Mouse (Mus musculus): Measurements from ENCODE around the gene Fam131c. TPM values are rescaled to one million over a fixed set of nuclear protein-coding genes. Genes with fewer than 3 reads are reported as not detected.
A peak's percentile ranks its signal among the peaks of the same experiment; 100 is the strongest.

Gene Fam131c
- polyA plus RNA-seq, 1 experiment from 2014 or later, result 42.0 TPM

GRCm38 (mm10) chr4:141394751-141395150 is 26.7 kb downstream of the Fam131c start:
- Histone ChIP-seq H3K36me3 (replicated peaks) (no peaks in the 10 kb centered on the region), H3K4me2 (no peak overlapping the region), H3K27ac (no peak overlapping the region), H3K9ac (no peak overlapping the region), H3K9me3 (no peaks in the 10 kb centered on the region), H3K27me3 (replicated peaks) (no peaks in the 10 kb centered on the region), H3K4me3 (no peak overlapping the region), H3K4me1 (no peaks in the 10 kb centered on the region)
- 23% methylated on average over 16 of the region's 16 CpGs for WGBS
- no peak for ATAC-seq (replicated peaks)

- H3K27ac ChIP-seq, result no peak overlapping the region
- no peaks in the 10 kb centered on the region for H3K27me3 ChIP-seq (replicated peaks)
- no peaks in the 10 kb centered on the region for H3K36me3 ChIP-seq (replicated peaks)
- 75% methylated on average over 12 of the region's 12 CpGs for WGBS
- no peak for ATAC-seq (replicated peaks)
- H3K4me1 ChIP-seq, result no peaks in the 10 kb centered on the region
- H3K9ac ChIP-seq, result no peak overlapping the region
- H3K4me2 ChIP-seq, result no peak overlapping the region
- no peaks in the 10 kb centered on the region for H3K9me3 ChIP-seq
- no peak overlapping the region for H3K4me3 ChIP-seq
Measured at GRCm38 (mm10) chr4:141397861-141398260, 29.8 kb downstream of the Fam131c start.

DNA sequence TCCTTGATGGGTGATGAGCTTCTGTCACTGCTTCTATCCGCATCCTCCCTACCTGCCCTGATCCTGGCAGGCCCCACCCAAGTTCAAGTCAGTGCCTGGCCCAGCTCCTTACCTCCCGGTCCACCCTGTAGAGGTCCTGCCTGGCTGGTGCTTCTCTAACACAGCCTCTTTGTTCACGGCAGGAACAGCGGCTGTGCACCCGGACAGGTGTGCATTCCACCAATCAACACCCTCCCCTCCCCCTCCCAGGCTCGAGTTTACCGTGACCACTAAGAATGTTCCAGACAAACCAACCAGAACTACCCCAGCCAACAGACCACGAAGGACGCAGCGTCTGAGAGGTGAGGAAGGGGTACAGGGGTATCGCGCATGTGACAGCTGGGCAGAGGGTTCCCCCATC is 30.5 kb downstream of the Fam131c start, which contains the start of gene Clcnka:
Gene Clcnka, minus strand, starts transcription at position 180 of the 400 bp plus-strand sequence.
- ATAC-seq (replicated peaks), result no peak
- no peaks in the 10 kb centered on the region for H3K36me3 ChIP-seq (replicated peaks)
- no peak within 1 kb of the TSS for H3K27ac ChIP-seq
- H3K9ac ChIP-seq, result no peak within 1 kb of the TSS
- H3K27me3 ChIP-seq (replicated peaks), result no peaks in the 10 kb centered on the region
- no peaks in the 10 kb centered on the region for H3K4me1 ChIP-seq
- WGBS, result 68% methylated on average over 12 of the region's 12 CpGs
- H3K4me3 ChIP-seq, result no peak within 1 kb of the TSS
- no peak within 1 kb of the TSS for H3K4me2 ChIP-seq
- H3K9me3 ChIP-seq, result no peaks in the 10 kb centered on the region

DNA sequence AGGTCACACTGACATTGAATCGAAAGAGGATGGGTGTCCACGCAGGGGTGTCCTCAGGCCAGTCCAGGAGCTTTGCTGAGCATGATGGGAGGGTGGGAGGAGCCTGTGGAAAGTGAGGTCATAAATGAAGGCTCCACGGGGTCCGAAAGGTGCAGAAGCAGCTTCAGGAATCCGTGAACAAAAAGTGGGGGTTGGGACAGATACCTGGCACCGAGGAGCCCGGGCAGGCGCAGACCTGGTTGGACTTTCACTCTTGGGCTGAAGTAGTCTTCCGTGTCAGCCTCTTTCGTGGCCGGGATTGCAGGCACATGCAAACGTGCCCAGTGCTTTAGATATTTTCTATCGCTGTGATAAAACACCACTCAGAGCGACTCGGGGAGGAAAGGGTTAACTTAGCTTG is 32.2 kb downstream of the Fam131c start:
- Histone ChIP-seq H3K9me3 (no peaks in the 10 kb centered on the region), H3K27ac (no peak overlapping the region), H3K4me3 (no peak overlapping the region), H3K36me3 (replicated peaks) (no peaks in the 10 kb centered on the region), H3K4me1 (0 out of 2 replicates have a peak, but pooled peaks cover 2% of the 10 kb centered on the region), H3K27me3 (replicated peaks) (no peaks in the 10 kb centered on the region), H3K4me2 (no peak overlapping the region), H3K9ac (no peak overlapping the region)
- ATAC-seq (replicated peaks), result no peak
- 85% methylated on average over 15 of the region's 15 CpGs for WGBS

GRCm38 (mm10) chr4:141404518-141405313 is 36.7 kb downstream of the Fam131c start:
- 14% methylated on average over 15 of the region's 15 CpGs for WGBS

GRCm38 (mm10) chr4:141405314-141405622 is 37.2 kb downstream of the Fam131c start:
- no peaks in the 10 kb centered on the region for H3K9me3 ChIP-seq
- 0 out of 2 replicates have a peak, but pooled peaks cover 2% of the 10 kb centered on the region for H3K4me1 ChIP-seq
- no peak overlapping the region for H3K9ac ChIP-seq
- WGBS, result 79% methylated on average over 3 of the region's 3 CpGs
- H3K4me3 ChIP-seq, result no peak overlapping the region
- H3K4me2 ChIP-seq, result no peak overlapping the region
- no peak overlapping the region for H3K27ac ChIP-seq
- H3K36me3 ChIP-seq (replicated peaks), result no peaks in the 10 kb centered on the region
- ATAC-seq (replicated peaks), result peak; percentile 10; the same call in 1 of the 2 replicates
- H3K27me3 ChIP-seq (replicated peaks), result no peaks in the 10 kb centered on the region

More at GRCm38 (mm10) chr4:141404518-141405313, 36.7 kb downstream of the Fam131c start:
- H3K4me3 ChIP-seq, result no peak overlapping the region
- no peak overlapping the region for H3K27ac ChIP-seq
- ATAC-seq (replicated peaks), result peak; percentile 87
- peak overlapping the region; percentile 21; the same call in 1 of the 2 replicates for H3K9ac ChIP-seq
- no peaks in the 10 kb centered on the region for H3K36me3 ChIP-seq (replicated peaks)
- 0 out of 2 replicates have a peak, but pooled peaks cover 2% of the 10 kb centered on the region for H3K4me1 ChIP-seq
- H3K4me2 ChIP-seq, result peak overlapping the region; percentile 37
- no peaks in the 10 kb centered on the region for H3K9me3 ChIP-seq
- H3K27me3 ChIP-seq (replicated peaks), result no peaks in the 10 kb centered on the region

- 0 out of 2 replicates have a peak, but pooled peaks cover 2% of the 10 kb centered on the region for H3K4me1 ChIP-seq
Measured at GRCm38 (mm10) chr4:141406516-141407299, 38.7 kb downstream of the Fam131c start.

DNA sequence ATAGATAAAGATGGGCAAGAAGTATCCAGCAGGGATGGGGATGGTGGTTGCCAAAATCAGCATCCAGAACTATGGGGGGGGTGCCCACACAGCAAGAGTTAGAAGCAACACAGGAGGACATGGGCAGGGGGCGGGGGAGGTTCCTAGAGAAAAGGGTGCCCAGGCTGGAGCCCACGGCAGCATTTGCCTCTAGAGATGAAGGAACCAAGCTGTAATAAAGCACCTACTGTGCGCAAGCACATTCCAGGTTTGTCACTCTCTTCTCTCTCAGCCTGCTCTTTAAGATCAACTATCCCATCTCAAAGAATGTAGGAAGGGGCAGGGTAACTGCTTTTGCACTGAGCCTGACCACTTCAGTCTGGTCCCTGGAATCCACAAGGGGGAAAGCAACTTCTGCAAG is 40.6 kb downstream of the Fam131c start:
- no peak overlapping the region for H3K4me3 ChIP-seq
- ATAC-seq (replicated peaks), result no peak
- H3K9me3 ChIP-seq, result no peaks in the 10 kb centered on the region
- H3K27ac ChIP-seq, result no peak overlapping the region
- no peak overlapping the region for H3K9ac ChIP-seq
- 0 out of 2 replicates have a peak, but pooled peaks cover 2% of the 10 kb centered on the region for H3K4me1 ChIP-seq
- H3K4me2 ChIP-seq, result no peak overlapping the region
- WGBS, result 90% methylated on average over 3 of the region's 3 CpGs
- H3K27me3 ChIP-seq (replicated peaks), result no peaks in the 10 kb centered on the region
- no peaks in the 10 kb centered on the region for H3K36me3 ChIP-seq (replicated peaks)

More at GRCm38 (mm10) chr4:141406516-141407299, 38.7 kb downstream of the Fam131c start:
- Histone ChIP-seq H3K4me3 (no peak overlapping the region), H3K36me3 (replicated peaks) (no peaks in the 10 kb centered on the region), H3K9me3 (no peaks in the 10 kb centered on the region), H3K27ac (no peak overlapping the region), H3K27me3 (replicated peaks) (no peaks in the 10 kb centered on the region), H3K4me2 (no peak overlapping the region), H3K9ac (no peak overlapping the region)
- no peak for ATAC-seq (replicated peaks)
- WGBS, result 44% methylated on average over 14 of the region's 14 CpGs

- H3K27ac ChIP-seq, result no peak overlapping the region
- no peak for ATAC-seq (replicated peaks)
- no peak overlapping the region for H3K4me3 ChIP-seq
- no peaks in the 10 kb centered on the region for H3K9me3 ChIP-seq
- no peaks in the 10 kb centered on the region for H3K4me1 ChIP-seq
- H3K27me3 ChIP-seq (replicated peaks), result no peaks in the 10 kb centered on the region
- 19% methylated on average over 22 of the region's 22 CpGs for WGBS
- H3K4me2 ChIP-seq, result no peak overlapping the region
- H3K9ac ChIP-seq, result no peak overlapping the region
- no peaks in the 10 kb centered on the region for H3K36me3 ChIP-seq (replicated peaks)
Measured at GRCm38 (mm10) chr4:141411430-141411992, 43.5 kb downstream of the Fam131c start.

- WGBS, result 76% methylated on average over 7 of the region's 7 CpGs
- Histone ChIP-seq H3K27me3 (replicated peaks) (no peaks in the 10 kb centered on the region), H3K4me2 (no peak within 1 kb of the TSS), H3K27ac (no peak within 1 kb of the TSS), H3K4me1 (no peaks in the 10 kb centered on the region), H3K9me3 (no peaks in the 10 kb centered on the region), H3K36me3 (replicated peaks) (no peaks in the 10 kb centered on the region), H3K9ac (no peak within 1 kb of the TSS), H3K4me3 (no peak within 1 kb of the TSS)
- no peak for ATAC-seq (replicated peaks)
Measured at GRCm38 (mm10) chr4:141415924-141416323, 47.9 kb downstream of the Fam131c start, which contains the start of gene Clcnkb. TSS of gene Clcnkb (minus strand) at chr4:141416014.

GRCm38 (mm10) chr4:141419398-141420191 is 51.6 kb downstream of the Fam131c start:
- 68% methylated on average over 27 of the region's 27 CpGs for WGBS
- H3K4me1 ChIP-seq, result no peaks in the 10 kb centered on the region
- no peak overlapping the region for H3K4me3 ChIP-seq
- H3K9ac ChIP-seq, result no peak overlapping the region
- H3K36me3 ChIP-seq (replicated peaks), result no peaks in the 10 kb centered on the region
- H3K9me3 ChIP-seq, result no peaks in the 10 kb centered on the region
- no peak for ATAC-seq (replicated peaks)
- H3K27ac ChIP-seq, result no peak overlapping the region
- H3K27me3 ChIP-seq (replicated peaks), result no peaks in the 10 kb centered on the region
- H3K4me2 ChIP-seq, result no peak overlapping the region
